Mouse (Mus musculus) lung, adult 2 months (tissue): ENCODE measurements around the gene Kcnj6. TPM values are rescaled to one million over a fixed set of nuclear protein-coding genes. Genes with fewer than 3 reads are reported as not detected.
"Not testable (repeated sequence)": the region's sequence is repeated elsewhere in the genome, so short reads cannot be mapped to it uniquely, and the experiment has no call there.

Experiments used
- DNase-seq: peaks from one replicate; pipeline ENCODE4 v3.0.0; 2022
- H3K4me1 ChIP-seq: fragments of 200-500 bp; 2 replicates; pipeline ENCODE4 v1.6.1; 2011; ENCODE audit warnings: low read length; ENCODE audit not compliant: control insufficient read depth, insufficient read depth
- H3K4me3 ChIP-seq: fragments of 200-500 bp; replicated peaks from 2 replicates; pipeline ENCODE3; 2011; ENCODE audit warnings: low read depth, mild to moderate bottlenecking, control low read depth, low read length; ENCODE audit errors: extremely low read depth
- CTCF ChIP-seq: fragments of 200-500 bp; IDR thresholded peaks from 2 replicates; pipeline ENCODE4 v1.5.1; 2011; ENCODE audit warnings: mild to moderate bottlenecking, low read length, control low read depth; ENCODE audit not compliant: insufficient read depth
- POLR2A ChIP-seq: fragments of 200-500 bp; IDR thresholded peaks from 2 replicates; pipeline ENCODE4 v1.6.1; 2011; ENCODE audit warnings: low read depth, mild to moderate bottlenecking, control low read depth, low read length, borderline replicate concordance; ENCODE audit errors: extremely low read depth
- WGBS: fragments of 180-500 bp; shearing (Covaris S2); methylation state at CpG from one replicate; pipeline ENCODE4 v1.1.7; 2018; 5-methylcytosine and 5-hydroxymethylcytosine counted together
- polyA plus RNA-seq: library from polyadenylated mRNA; depleted of rRNA; stranded (reverse); fragments of >200 nt; gene quantifications from 2 replicates; pipeline ENCODE4 v1.2.3, GENCODE M21; 2012

The Kcnj6 gene
- polyA plus RNA-seq, 1 experiment, result not detected

GRCm38 (mm10) chr16:94828166-94828565, 169.3 kb downstream of the Kcnj6 start:
- whole genome bisulfite sequencing, result 91% methylated on average over 18 of the region's 18 CpGs
- H3K4me3 ChIP-seq, result no peak overlapping the region
- DNase-seq, result no peak
- H3K4me1 ChIP-seq, result no peaks in the 10 kb centered on the region; the same call in 1 of the 2 replicates
- TF ChIP-seq POLR2A (no peak), CTCF (no peak)

GRCm38 (mm10) chr16:94827092-94827585, 170.4 kb downstream of the Kcnj6 start:
- 20% methylated on average over 8 of the region's 8 CpGs for WGBS
- Histone ChIP-seq H3K4me1 (no peaks in the 10 kb centered on the region; the same call in 1 of the 2 replicates), H3K4me3 (no peak overlapping the region)
- no peak for TF ChIP-seq CTCF
- no peak for TF ChIP-seq POLR2A
- no peak for DNase-seq

- no peak overlapping the region for H3K4me3 ChIP-seq
- H3K4me1 ChIP-seq, result no peaks in the 10 kb centered on the region; the same call in 1 of the 2 replicates
- 79% methylated on average over 6 of the region's 6 CpGs for WGBS
- TF ChIP-seq POLR2A, result no peak
- no peak for TF ChIP-seq CTCF
- DNase-seq, result no peak
Measured at GRCm38 (mm10) chr16:94825274-94825673, 172.2 kb downstream of the Kcnj6 start.

DNA sequence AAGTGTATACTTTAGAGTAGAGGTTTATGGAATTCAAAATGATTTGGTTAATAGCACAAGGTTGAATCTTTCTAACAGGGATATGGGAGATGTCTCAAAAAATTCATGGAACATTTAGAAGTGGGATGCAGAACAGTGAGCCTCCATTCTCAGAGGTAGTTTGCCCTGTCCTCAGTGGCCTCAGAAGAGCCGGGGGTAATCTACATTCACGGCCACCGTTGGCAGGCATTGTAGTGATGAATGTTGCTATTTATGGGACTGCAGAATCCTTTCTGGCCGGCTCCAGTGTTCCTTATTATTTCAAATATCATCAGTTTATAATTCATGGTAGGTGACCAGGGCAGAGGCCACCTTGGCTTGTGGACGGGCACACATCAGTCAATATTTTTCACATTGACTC, 174.9 kb downstream of the Kcnj6 start:
- H3K4me1 ChIP-seq, result no peaks in the 10 kb centered on the region; the same call in 1 of the 2 replicates
- H3K4me3 ChIP-seq, result no peak overlapping the region
- TF ChIP-seq CTCF, result no peak
- TF ChIP-seq POLR2A, result no peak
- no peak for DNase-seq
- WGBS, result 64% methylated on average over 5 of the region's 5 CpGs

- DNase-seq, result no peak
- Histone ChIP-seq H3K4me3 (no peak overlapping the region), H3K4me1 (no peaks in the 10 kb centered on the region)
- TF ChIP-seq CTCF (no peak), POLR2A (no peak)
- 71% methylated on average over 11 of the region's 11 CpGs for WGBS
Measured at GRCm38 (mm10) chr16:94821610-94822009, 175.9 kb downstream of the Kcnj6 start.

DNA sequence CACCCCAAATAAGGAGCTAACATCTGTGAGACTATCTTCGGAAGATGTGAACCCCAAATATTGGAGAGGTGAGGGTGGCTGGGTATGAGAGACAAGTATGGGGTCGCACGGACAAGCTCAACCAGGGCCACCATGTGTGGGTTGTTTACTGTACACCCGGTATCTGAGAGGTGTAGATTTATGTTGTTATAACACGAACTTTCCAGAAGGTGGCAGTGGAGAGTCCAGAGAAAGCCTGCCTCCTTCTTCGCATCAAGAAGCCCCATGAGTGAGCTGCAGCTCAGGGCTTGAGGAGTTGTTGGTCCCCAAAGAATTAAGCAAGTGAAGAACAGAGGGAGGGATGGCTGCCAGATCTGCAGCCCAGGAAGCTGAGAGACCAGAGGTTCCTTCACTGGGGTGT, 181.1 kb downstream of the Kcnj6 start:
- no peak for DNase-seq
- 14% methylated on average over 6 of the region's 6 CpGs for WGBS
- TF ChIP-seq CTCF (peak; percentile 37; the same call in 1 of the 2 replicates), POLR2A (no peak)

DNA sequence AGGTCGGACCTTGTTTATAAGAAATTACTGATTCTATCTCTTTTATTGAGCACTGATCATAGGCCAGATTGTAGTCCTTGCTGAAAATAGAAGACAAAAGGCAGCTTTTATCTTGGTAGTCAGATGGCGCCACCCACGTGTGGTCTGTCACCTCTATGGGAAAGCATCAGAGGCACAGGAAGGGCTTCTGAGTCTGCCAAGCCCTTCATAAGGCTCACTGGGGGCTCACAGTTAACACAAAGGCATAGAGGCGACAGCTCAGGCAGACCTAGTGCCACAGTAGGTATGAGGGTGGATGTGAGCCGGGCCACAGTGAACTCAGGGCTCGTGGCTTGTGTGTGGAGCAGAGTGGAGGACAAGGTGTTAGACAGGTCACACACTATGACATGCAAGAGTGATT, 181.6 kb downstream of the Kcnj6 start:
- Histone ChIP-seq H3K4me3 (no peak overlapping the region), H3K4me1 (no peaks in the 10 kb centered on the region)
- TF ChIP-seq CTCF (no peak), POLR2A (no peak)
- no peak for DNase-seq
- WGBS, result 70% methylated on average over 6 of the region's 6 CpGs

More for the DNA sequence above, 181.1 kb downstream of the Kcnj6 start:
- Histone ChIP-seq H3K4me1 (no peaks in the 10 kb centered on the region), H3K4me3 (no peak overlapping the region)

- 0% methylated on average over 1 of the region's 1 CpGs for WGBS
- DNase-seq, H3K4me3 ChIP-seq, H3K4me1 ChIP-seq: not testable (repeated sequence)
Measured at GRCm38 (mm10) chr16:94809286-94809685, 188.2 kb downstream of the Kcnj6 start.

- H3K4me1 ChIP-seq, result no peaks in the 10 kb centered on the region
- 83% methylated on average over 9 of the region's 12 CpGs for WGBS
- no peak overlapping the region for H3K4me3 ChIP-seq
- no peak for DNase-seq
- no peak for TF ChIP-seq POLR2A
- TF ChIP-seq CTCF, result no peak
Measured at GRCm38 (mm10) chr16:94798241-94798640, 199.3 kb downstream of the Kcnj6 start.

GRCm38 (mm10) chr16:94797366-94797765, 200.1 kb downstream of the Kcnj6 start:
- TF ChIP-seq POLR2A, result no peak
- no peak for TF ChIP-seq CTCF
- 66% methylated on average over 6 of the region's 6 CpGs for WGBS
- Histone ChIP-seq H3K4me3 (no peak overlapping the region), H3K4me1 (no peaks in the 10 kb centered on the region)
- DNase-seq, result no peak

- TF ChIP-seq POLR2A (no peak), CTCF (no peak)
- no peak overlapping the region for H3K4me3 ChIP-seq
- DNase-seq, result no peak
- H3K4me1 ChIP-seq, result no peaks in the 10 kb centered on the region
- WGBS, result 53% methylated on average over 7 of the region's 7 CpGs
Measured at GRCm38 (mm10) chr16:94793041-94793440, 204.5 kb downstream of the Kcnj6 start.
